Mouse (Mus musculus) intestine, embryonic 15.5 days (tissue): ENCODE measurements around the gene Akap6. TPM values are rescaled to one million over a fixed set of nuclear protein-coding genes. Genes with fewer than 3 reads are reported as not detected.

ENCODE experiments used
- ATAC-seq: fragments of 200-750 bp; cut with Nextera tagmentation; 2 replicates; pipeline ENCODE4 v1.8.0; 2017; ENCODE audit warnings: moderate TSS enrichment, moderate library complexity
- H3K27ac ChIP-seq: fragments of 300-500 bp; sonication (generic); 2 replicates; pipeline ENCODE4 v1.5.1; 2015; ENCODE audit warnings: mild to moderate bottlenecking, inconsistent platforms
- H3K27me3 ChIP-seq: fragments of 300-500 bp; sonication (generic); replicated peaks from 2 replicates; pipeline ENCODE4 v1.6.1; 2015; ENCODE audit warnings: inconsistent platforms
- H3K36me3 ChIP-seq: fragments of 300-500 bp; sonication (generic); 2 replicates; pipeline ENCODE4 v1.6.1; 2015; ENCODE audit warnings: inconsistent platforms
- H3K4me1 ChIP-seq: fragments of 300-500 bp; sonication (generic); replicated peaks from 2 replicates; pipeline ENCODE4 v1.6.1; 2015; ENCODE audit warnings: inconsistent platforms
- H3K4me2 ChIP-seq: fragments of 300-500 bp; sonication (generic); replicated peaks from 2 replicates; pipeline ENCODE4 v1.6.1; 2015; ENCODE audit warnings: mild to moderate bottlenecking, inconsistent platforms
- H3K4me3 ChIP-seq: fragments of 300-500 bp; sonication (generic); replicated peaks from 2 replicates; pipeline ENCODE4 v1.5.1; 2015; ENCODE audit warnings: inconsistent platforms
- H3K9ac ChIP-seq: fragments of 300-500 bp; sonication (generic); 2 replicates; pipeline ENCODE4 v1.6.1; 2015; ENCODE audit warnings: inconsistent platforms
- H3K9me3 ChIP-seq: fragments of 300-500 bp; sonication (generic); 2 replicates; pipeline ENCODE4 v1.6.1; 2016; ENCODE audit warnings: inconsistent platforms
- WGBS: fragments of 180-500 bp; shearing (Covaris S2); methylation state at CpG from one replicate; pipeline ENCODE4 v1.1.7; 2015; 5-methylcytosine and 5-hydroxymethylcytosine counted together
- polyA plus RNA-seq: library from polyadenylated mRNA; unstranded; fragments of >200 nt; fragmentation: Nextera tagmentation; extraction: Ambion mirVana; gene quantifications from 2 replicates; pipeline ENCODE4 v1.2.1, GENCODE M21; 2015

Gene Akap6
- polyA plus RNA-seq, 1 experiment from 2014 or later, result 1.9 TPM

DNA sequence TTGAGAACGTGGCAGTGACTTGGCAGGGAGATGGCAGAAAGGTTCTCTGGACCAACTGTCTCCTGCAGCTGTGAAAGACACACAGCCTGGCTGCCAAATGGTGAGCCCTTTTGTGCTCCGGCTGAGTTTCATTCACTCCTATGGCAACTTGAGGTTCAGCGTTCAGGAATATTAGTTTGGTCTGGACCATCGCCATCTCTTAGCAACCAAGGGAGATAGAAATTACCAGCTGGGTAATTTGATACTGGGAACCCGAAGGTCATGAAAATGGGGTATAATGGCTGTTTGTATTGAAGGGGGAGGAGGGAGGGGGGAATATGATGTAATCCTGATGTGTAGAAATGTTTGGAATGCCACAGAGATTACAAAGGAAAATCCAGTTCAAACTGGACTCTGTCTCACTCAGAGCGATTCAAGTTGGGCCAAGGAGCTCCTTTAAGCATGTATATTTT, 136.1 kb downstream of the Akap6 start:
- 26% methylated on average over 6 of the region's 6 CpGs for WGBS
- peak overlapping the region; percentile 36; the same call in 1 of the 2 replicates for H3K27ac ChIP-seq
- no peaks in the 10 kb centered on the region for H3K36me3 ChIP-seq
- peaks cover 4% of the 10 kb centered on the region; the same call in 1 of the 2 replicates for H3K4me1 ChIP-seq
- no peak overlapping the region for H3K4me2 ChIP-seq
- no peaks in the 10 kb centered on the region for H3K27me3 ChIP-seq
- ATAC-seq, result peak; percentile 78
- H3K9ac ChIP-seq, result no peak overlapping the region
- no peak overlapping the region for H3K4me3 ChIP-seq
- no peaks in the 10 kb centered on the region for H3K9me3 ChIP-seq

GRCm38 (mm10) chr12:52835914-52836546, 136.8 kb downstream of the Akap6 start:
- no peaks in the 10 kb centered on the region for H3K9me3 ChIP-seq
- H3K27me3 ChIP-seq, result no peaks in the 10 kb centered on the region
- 61% methylated on average over 12 of the region's 12 CpGs for WGBS
- peaks cover 4% of the 10 kb centered on the region; the same call in 1 of the 2 replicates for H3K4me1 ChIP-seq
- H3K27ac ChIP-seq, result peak overlapping the region; percentile 29
- peak; percentile 24; the same call in 1 of the 2 replicates for ATAC-seq
- H3K4me2 ChIP-seq, result no peak overlapping the region
- no peak overlapping the region for H3K9ac ChIP-seq
- no peak overlapping the region for H3K4me3 ChIP-seq
- no peaks in the 10 kb centered on the region for H3K36me3 ChIP-seq

GRCm38 (mm10) chr12:52845982-52846381, 146.8 kb downstream of the Akap6 start:
- Histone ChIP-seq H3K36me3 (no peaks in the 10 kb centered on the region), H3K4me2 (no peak overlapping the region), H3K9me3 (no peaks in the 10 kb centered on the region), H3K27ac (no peak overlapping the region), H3K27me3 (no peaks in the 10 kb centered on the region), H3K4me3 (no peak overlapping the region), H3K9ac (no peak overlapping the region), H3K4me1 (no peaks in the 10 kb centered on the region)
- 79% methylated on average over 1 of the region's 1 CpGs for WGBS
- no peak for ATAC-seq

DNA sequence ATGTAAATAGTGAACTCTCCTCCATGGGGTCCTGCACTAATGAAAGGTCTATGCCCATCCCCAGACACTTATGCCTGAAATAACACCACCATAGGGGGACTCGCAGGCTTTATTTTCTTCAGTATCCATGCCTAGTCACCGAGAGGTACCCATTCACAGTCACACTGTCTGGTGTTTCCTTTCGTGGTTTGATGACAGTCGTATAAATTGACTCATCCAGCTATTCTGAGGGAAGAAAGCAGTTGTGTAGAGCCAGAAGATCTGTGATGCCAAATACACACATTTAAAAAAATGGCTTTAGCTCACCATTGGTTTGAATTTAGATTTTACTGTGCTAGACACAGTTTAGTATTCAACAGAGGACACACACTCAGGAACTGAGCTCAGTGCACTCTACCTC, 147.8 kb downstream of the Akap6 start:
- Histone ChIP-seq H3K4me1 (no peaks in the 10 kb centered on the region), H3K4me3 (no peak overlapping the region), H3K27ac (no peak overlapping the region), H3K9ac (no peak overlapping the region), H3K9me3 (no peaks in the 10 kb centered on the region), H3K36me3 (no peaks in the 10 kb centered on the region), H3K27me3 (no peaks in the 10 kb centered on the region), H3K4me2 (no peak overlapping the region)
- WGBS, result 81% methylated on average over 4 of the region's 4 CpGs
- ATAC-seq, result no peak

GRCm38 (mm10) chr12:52847830-52848518, 148.8 kb downstream of the Akap6 start:
- H3K27ac ChIP-seq, result no peak overlapping the region

GRCm38 (mm10) chr12:52848519-52848855, 149.3 kb downstream of the Akap6 start:
- no peak overlapping the region for H3K27ac ChIP-seq
- no peaks in the 10 kb centered on the region for H3K9me3 ChIP-seq
- WGBS, result 62% methylated on average over 7 of the region's 7 CpGs
- H3K4me3 ChIP-seq, result no peak overlapping the region
- H3K9ac ChIP-seq, result no peak overlapping the region
- H3K4me1 ChIP-seq, result no peaks in the 10 kb centered on the region
- no peaks in the 10 kb centered on the region for H3K36me3 ChIP-seq
- no peak for ATAC-seq
- no peak overlapping the region for H3K4me2 ChIP-seq
- no peaks in the 10 kb centered on the region for H3K27me3 ChIP-seq

More at GRCm38 (mm10) chr12:52847830-52848518, 148.8 kb downstream of the Akap6 start:
- 67% methylated on average over 14 of the region's 14 CpGs for WGBS
- no peak overlapping the region for H3K9ac ChIP-seq
- ATAC-seq, result peak; percentile 59
- H3K4me2 ChIP-seq, result no peak overlapping the region
- H3K9me3 ChIP-seq, result no peaks in the 10 kb centered on the region
- H3K36me3 ChIP-seq, result no peaks in the 10 kb centered on the region
- H3K4me1 ChIP-seq, result no peaks in the 10 kb centered on the region
- no peak overlapping the region for H3K4me3 ChIP-seq
- no peaks in the 10 kb centered on the region for H3K27me3 ChIP-seq

DNA sequence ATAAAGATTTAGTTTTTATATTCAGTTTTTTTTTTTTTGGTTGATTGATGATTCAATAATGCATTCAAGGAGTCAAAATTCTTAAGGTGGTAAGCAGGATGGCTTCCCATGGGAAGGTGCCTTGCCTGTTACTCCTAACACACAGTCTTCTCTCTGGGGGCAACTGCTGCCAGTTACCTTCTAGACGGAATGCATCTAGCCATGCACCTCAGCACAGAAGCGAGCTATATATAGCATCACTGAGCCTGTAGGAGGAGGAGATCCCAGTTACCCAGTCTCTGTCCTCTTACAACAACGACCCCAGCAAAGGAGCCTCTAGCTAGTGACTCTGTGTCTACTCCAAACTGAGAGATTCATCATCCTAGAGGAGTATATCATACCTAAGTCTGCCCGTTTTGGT, 150.1 kb downstream of the Akap6 start:
- no peak overlapping the region for H3K4me3 ChIP-seq
- H3K4me2 ChIP-seq, result no peak overlapping the region
- no peak overlapping the region for H3K27ac ChIP-seq
- H3K4me1 ChIP-seq, result no peaks in the 10 kb centered on the region
- ATAC-seq, result no peak
- H3K9me3 ChIP-seq, result no peaks in the 10 kb centered on the region
- H3K27me3 ChIP-seq, result no peaks in the 10 kb centered on the region
- no peak overlapping the region for H3K9ac ChIP-seq
- WGBS, result 73% methylated on average over 4 of the region's 4 CpGs
- H3K36me3 ChIP-seq, result no peaks in the 10 kb centered on the region

- H3K4me1 ChIP-seq, result no peaks in the 10 kb centered on the region
- H3K9me3 ChIP-seq, result no peaks in the 10 kb centered on the region
- H3K9ac ChIP-seq, result no peak overlapping the region
- no peaks in the 10 kb centered on the region for H3K27me3 ChIP-seq
- no peak overlapping the region for H3K27ac ChIP-seq
- H3K4me3 ChIP-seq, result no peak overlapping the region
- 75% methylated on average over 7 of the region's 7 CpGs for WGBS
- no peak overlapping the region for H3K4me2 ChIP-seq
- H3K36me3 ChIP-seq, result no peaks in the 10 kb centered on the region
- no peak for ATAC-seq
These were observed 151.3 kb downstream of the Akap6 start for GRCm38 (mm10) chr12:52850332-52851036.

- no peaks in the 10 kb centered on the region for H3K27me3 ChIP-seq
- no peaks in the 10 kb centered on the region for H3K4me1 ChIP-seq
- ATAC-seq, result no peak
- H3K9me3 ChIP-seq, result no peaks in the 10 kb centered on the region
- H3K4me3 ChIP-seq, result no peak overlapping the region
- no peak overlapping the region for H3K9ac ChIP-seq
- H3K36me3 ChIP-seq, result no peaks in the 10 kb centered on the region
- 80% methylated on average over 5 of the region's 5 CpGs for WGBS
- H3K27ac ChIP-seq, result no peak overlapping the region
- no peak overlapping the region for H3K4me2 ChIP-seq
These were observed 152.0 kb downstream of the Akap6 start for GRCm38 (mm10) chr12:52851221-52851620.

GRCm38 (mm10) chr12:52854236-52854679, 155.1 kb downstream of the Akap6 start:
- ATAC-seq, result no peak
- Histone ChIP-seq H3K27me3 (no peaks in the 10 kb centered on the region), H3K36me3 (no peaks in the 10 kb centered on the region), H3K4me2 (no peak overlapping the region), H3K9ac (no peak overlapping the region), H3K4me1 (no peaks in the 10 kb centered on the region), H3K4me3 (no peak overlapping the region), H3K9me3 (no peaks in the 10 kb centered on the region), H3K27ac (no peak overlapping the region)
- WGBS, result 65% methylated on average over 7 of the region's 7 CpGs

GRCm38 (mm10) chr12:52856104-52856503, 156.9 kb downstream of the Akap6 start:
- WGBS, result 73% methylated on average over 1 of the region's 1 CpGs
- H3K27ac ChIP-seq, result no peak overlapping the region
- H3K4me1 ChIP-seq, result no peaks in the 10 kb centered on the region
- no peaks in the 10 kb centered on the region for H3K36me3 ChIP-seq
- ATAC-seq, result no peak
- H3K9ac ChIP-seq, result no peak overlapping the region
- H3K9me3 ChIP-seq, result no peaks in the 10 kb centered on the region
- H3K4me2 ChIP-seq, result no peak overlapping the region
- H3K27me3 ChIP-seq, result no peaks in the 10 kb centered on the region
- no peak overlapping the region for H3K4me3 ChIP-seq

GRCm38 (mm10) chr12:52857306-52857705, 158.1 kb downstream of the Akap6 start:
- Histone ChIP-seq H3K9ac (no peak overlapping the region), H3K4me2 (no peak overlapping the region), H3K27ac (no peak overlapping the region), H3K4me3 (no peak overlapping the region), H3K36me3 (no peaks in the 10 kb centered on the region), H3K4me1 (no peaks in the 10 kb centered on the region), H3K27me3 (no peaks in the 10 kb centered on the region), H3K9me3 (no peaks in the 10 kb centered on the region)
- 91% methylated on average over 4 of the region's 4 CpGs for WGBS
- no peak for ATAC-seq
